Mouse (Mus musculus) cortical plate, adult 2 months (tissue): ENCODE results near the gene Safb2.

Experiments
- CTCF ChIP-seq: fragments of 200-500 bp; IDR thresholded peaks from 2 replicates; pipeline ENCODE4 v1.5.1; 2011; ENCODE audit warnings: mild to moderate bottlenecking, control low read depth, low read length; ENCODE audit not compliant: insufficient read depth; ENCODE audit errors: extremely low read depth
- POLR2A ChIP-seq: fragments of 200-500 bp; IDR thresholded peaks from 2 replicates; pipeline ENCODE4 v1.6.1; 2011; ENCODE audit warnings: mild to moderate bottlenecking, low read length, control low read depth; ENCODE audit not compliant: insufficient read depth; ENCODE audit errors: extremely low read depth

- TF ChIP-seq CTCF (no peak), POLR2A (no peak)
Measured at GRCm38 (mm10) chr17:56544699-56545387, 39.5 kb downstream of the Safb2 start.
